Comparison of ENCODE assay signal across 8 mouse cellular contexts in genomic region chr11:59201216-59202002, GRCm38 (mm10). TPM values are rescaled to one million over a fixed set of nuclear protein-coding genes. Genes with fewer than 3 reads are reported as not detected.
DNase-seq lines count a peak whose midpoint lies in the region; ATAC-seq lines count a peak whose summit lies in the region.

No protein-coding gene starts in this region.

- H3K27ac ChIP-seq in heart, embryonic 15.5 days: peak overlapping the region; percentile 85
- H3K27ac ChIP-seq in hindbrain, embryonic 13.5 days: peak overlapping the region; percentile 67; the same call in 1 of the 2 replicates
- no peak overlapping the region for H3K27ac ChIP-seq in midbrain, embryonic 12.5 days (replicated peaks)

- 25% methylated on average over 16 of the region's 16 CpGs for WGBS in heart, embryonic 15.5 days
- 39% methylated on average over 16 of the region's 16 CpGs for WGBS in hindbrain, embryonic 13.5 days
- 34% methylated on average over 16 of the region's 16 CpGs for WGBS in midbrain, embryonic 12.5 days

- H3K4me1 ChIP-seq in heart, embryonic 15.5 days (replicated peaks): peaks cover 15% of the 10 kb centered on the region
- peaks cover 22% of the 10 kb centered on the region for H3K4me1 ChIP-seq in hindbrain, embryonic 13.5 days (replicated peaks)
- peaks cover 14% of the 10 kb centered on the region for H3K4me1 ChIP-seq in midbrain, embryonic 12.5 days

- H3K36me3 ChIP-seq in heart, embryonic 15.5 days: peaks cover 28% of the 10 kb centered on the region
- H3K36me3 ChIP-seq in hindbrain, embryonic 13.5 days: peaks cover 35% of the 10 kb centered on the region
- peaks cover 21% of the 10 kb centered on the region for H3K36me3 ChIP-seq in midbrain, embryonic 12.5 days

- intact Hi-C loops in heart, postnatal 10 days (cut with DNase I): loop anchor here (5.0 kb wide), 1 partner anchor 39 kb away; the partner anchor contains the start of gene Iba57

- H3K27me3 ChIP-seq in heart, embryonic 15.5 days: no peaks in the 10 kb centered on the region
- H3K27me3 ChIP-seq in hindbrain, embryonic 13.5 days: no peaks in the 10 kb centered on the region
- no peaks in the 10 kb centered on the region for H3K27me3 ChIP-seq in midbrain, embryonic 12.5 days

- DNase-seq in heart, postnatal 10 days: no peak
- DNase-seq in MEL-GATA-1-ER (ENCODE audit: extremely low read depth, low read depth): peak; percentile 58
- DNase-seq in retina, postnatal 1 day: no peak
- DNase-seq in kidney, postnatal 10 days: no peak

- H3K9ac ChIP-seq in heart, embryonic 15.5 days: peak overlapping the region; percentile 88
- peak overlapping the region; percentile 89 for H3K9ac ChIP-seq in hindbrain, embryonic 13.5 days
- peak overlapping the region; percentile 78 for H3K9ac ChIP-seq in midbrain, embryonic 12.5 days (replicated peaks)

- peak overlapping the region; percentile 86 for H3K4me2 ChIP-seq in heart, embryonic 15.5 days
- H3K4me2 ChIP-seq in hindbrain, embryonic 13.5 days: peak overlapping the region; percentile 76
- H3K4me2 ChIP-seq in midbrain, embryonic 12.5 days (replicated peaks): peak overlapping the region; percentile 76

- ATAC-seq in heart, embryonic 15.5 days (replicated peaks; ENCODE audit: insufficient number of reproducible peaks, insufficient read depth, low FRiP score, low read depth): no peak
- ATAC-seq in hindbrain, embryonic 13.5 days (ENCODE audit: low FRiP score): no peak
- ATAC-seq in midbrain, embryonic 12.5 days (ENCODE audit: low FRiP score, low read depth): 0 out of 2 replicates have a peak, but pooled peaks have one; percentile 3
- ATAC-seq in erythroid progenitor cell, adult 5-6 weeks (replicated peaks; ENCODE audit: low FRiP score, poor library complexity, severe bottlenecking): no peak; the same call in 1 of the 2 replicates

- H3K4me3 ChIP-seq in heart, embryonic 15.5 days: peak overlapping the region; percentile 81
- peak overlapping the region; percentile 85 for H3K4me3 ChIP-seq in hindbrain, embryonic 13.5 days
- peak overlapping the region; percentile 78 for H3K4me3 ChIP-seq in midbrain, embryonic 12.5 days

- H3K9me3 ChIP-seq in heart, embryonic 15.5 days (replicated peaks): no peaks in the 10 kb centered on the region
- H3K9me3 ChIP-seq in hindbrain, embryonic 13.5 days: no peaks in the 10 kb centered on the region
- no peaks in the 10 kb centered on the region for H3K9me3 ChIP-seq in midbrain, embryonic 12.5 days

RNA-seq across cellular contexts. Expression of gene Mrpl55, which starts 0.9 kb away (rescaled TPM):
- polyA plus RNA-seq in heart, embryonic 15.5 days (2015; fragmentation: Nextera tagmentation; extraction: Ambion mirVana): 99.8 and 114 TPM in 2 replicates
- 10 to 100 TPM; 86.9 to 88.0 TPM for total RNA-seq in heart, postnatal 10 days (2021)
- 92.9 and 96.8 TPM in 2 replicates for polyA plus RNA-seq in hindbrain, embryonic 13.5 days (2015; fragmentation: Nextera tagmentation; extraction: Ambion mirVana)
- polyA plus RNA-seq in midbrain, embryonic 12.5 days (2016; fragmentation: Nextera tagmentation; extraction: Ambion mirVana): 84.3 and 89.4 TPM in 2 replicates
- 3.4 and 8.6 TPM in 2 replicates for total RNA-seq in erythroid progenitor cell, adult 5-6 weeks (2015; ENCODE audit: low replicate concordance)
- total RNA-seq in erythroid progenitor cell, adult 5-6 weeks (2017; ENCODE audit: low replicate concordance): 18.7 and 49.0 TPM in 2 replicates

RNA-seq across cellular contexts. Expression of gene 2310033P09Rik, which starts 6.7 kb away (rescaled TPM):
- polyA plus RNA-seq in heart, embryonic 15.5 days (2015; fragmentation: Nextera tagmentation; extraction: Ambion mirVana): 17.7 and 18.4 TPM in 2 replicates
- 10 to 100 TPM in 1 of 2 experiments, 1 to 10 TPM in 1; 9.4 to 12.3 TPM for total RNA-seq in heart, postnatal 10 days (2021)
- polyA plus RNA-seq in hindbrain, embryonic 13.5 days (2015; fragmentation: Nextera tagmentation; extraction: Ambion mirVana): 30.0 and 32.9 TPM in 2 replicates
- 35.0 and 36.4 TPM in 2 replicates for polyA plus RNA-seq in midbrain, embryonic 12.5 days (2016; fragmentation: Nextera tagmentation; extraction: Ambion mirVana)
- total RNA-seq in erythroid progenitor cell, adult 5-6 weeks (2015; ENCODE audit: low replicate concordance): 12.6 and 13.4 TPM in 2 replicates
- 17.5 and 20.0 TPM in 2 replicates for total RNA-seq in erythroid progenitor cell, adult 5-6 weeks (2017; ENCODE audit: low replicate concordance)

RNA-seq across cellular contexts. Expression of gene Guk1, which starts 9.4 kb away (rescaled TPM):
- 109 and 125 TPM in 2 replicates for polyA plus RNA-seq in heart, embryonic 15.5 days (2015; fragmentation: Nextera tagmentation; extraction: Ambion mirVana)
- 10 to 100 TPM; 74.3 to 76.2 TPM for total RNA-seq in heart, postnatal 10 days (2021)
- polyA plus RNA-seq in hindbrain, embryonic 13.5 days (2015; fragmentation: Nextera tagmentation; extraction: Ambion mirVana): 177 and 182 TPM in 2 replicates
- 83.8 and 95.1 TPM in 2 replicates for polyA plus RNA-seq in midbrain, embryonic 12.5 days (2016; fragmentation: Nextera tagmentation; extraction: Ambion mirVana)
- total RNA-seq in erythroid progenitor cell, adult 5-6 weeks (2015; ENCODE audit: low replicate concordance): 20.5 and 24.3 TPM in 2 replicates
- 14.2 and 30.1 TPM in 2 replicates for total RNA-seq in erythroid progenitor cell, adult 5-6 weeks (2017; ENCODE audit: low replicate concordance)

RNA-seq across cellular contexts. Expression of gene Gjc2, which starts 18.4 kb away (rescaled TPM):
- polyA plus RNA-seq in heart, embryonic 15.5 days (2015; fragmentation: Nextera tagmentation; extraction: Ambion mirVana): 0.77 TPM in 2 replicates
- 1 to 10 TPM; 1.7 to 1.8 TPM for total RNA-seq in heart, postnatal 10 days (2021)
- polyA plus RNA-seq in hindbrain, embryonic 13.5 days (2015; fragmentation: Nextera tagmentation; extraction: Ambion mirVana): 0.14 and 0.17 TPM in 2 replicates
- 0.10 TPM in 2 replicates for polyA plus RNA-seq in midbrain, embryonic 12.5 days (2016; fragmentation: Nextera tagmentation; extraction: Ambion mirVana)
- total RNA-seq in erythroid progenitor cell, adult 5-6 weeks (2015; ENCODE audit: low replicate concordance): not detected in 2 replicates
- total RNA-seq in erythroid progenitor cell, adult 5-6 weeks (2017; ENCODE audit: low replicate concordance): not detected in 2 replicates

RNA-seq across cellular contexts. Expression of gene Arf1, which starts 26.7 kb away (rescaled TPM):
- 528 and 586 TPM in 2 replicates for polyA plus RNA-seq in heart, embryonic 15.5 days (2015; fragmentation: Nextera tagmentation; extraction: Ambion mirVana)
- 100 to 1,000 TPM; 339 to 344 TPM for total RNA-seq in heart, postnatal 10 days (2021)
- polyA plus RNA-seq in hindbrain, embryonic 13.5 days (2015; fragmentation: Nextera tagmentation; extraction: Ambion mirVana): 622 and 633 TPM in 2 replicates
- polyA plus RNA-seq in midbrain, embryonic 12.5 days (2016; fragmentation: Nextera tagmentation; extraction: Ambion mirVana): 539 and 564 TPM in 2 replicates
- 118 and 138 TPM in 2 replicates for total RNA-seq in erythroid progenitor cell, adult 5-6 weeks (2015; ENCODE audit: low replicate concordance)
- 107 and 109 TPM in 2 replicates for total RNA-seq in erythroid progenitor cell, adult 5-6 weeks (2017; ENCODE audit: low replicate concordance)
